Mouse (Mus musculus): ENCODE measurements around the gene Als2. TPM values are rescaled to one million over a fixed set of nuclear protein-coding genes. Genes with fewer than 3 reads are reported as not detected.

Als2 gene
- total RNA-seq, 2 experiments from 2014 or later, result 5.2 to 6.7 TPM

GRCm38 (mm10) chr1:59169586-59169985 lies 67.4 kb downstream of the Als2 start:
- no peak for ATAC-seq (replicated peaks; ENCODE audit: low FRiP score, low TSS enrichment, poor library complexity, severe bottlenecking)

GRCm38 (mm10) chr1:59168556-59168955 lies 68.5 kb downstream of the Als2 start:
- no peak for ATAC-seq (replicated peaks; ENCODE audit: low FRiP score, low TSS enrichment, poor library complexity, severe bottlenecking)

DNA sequence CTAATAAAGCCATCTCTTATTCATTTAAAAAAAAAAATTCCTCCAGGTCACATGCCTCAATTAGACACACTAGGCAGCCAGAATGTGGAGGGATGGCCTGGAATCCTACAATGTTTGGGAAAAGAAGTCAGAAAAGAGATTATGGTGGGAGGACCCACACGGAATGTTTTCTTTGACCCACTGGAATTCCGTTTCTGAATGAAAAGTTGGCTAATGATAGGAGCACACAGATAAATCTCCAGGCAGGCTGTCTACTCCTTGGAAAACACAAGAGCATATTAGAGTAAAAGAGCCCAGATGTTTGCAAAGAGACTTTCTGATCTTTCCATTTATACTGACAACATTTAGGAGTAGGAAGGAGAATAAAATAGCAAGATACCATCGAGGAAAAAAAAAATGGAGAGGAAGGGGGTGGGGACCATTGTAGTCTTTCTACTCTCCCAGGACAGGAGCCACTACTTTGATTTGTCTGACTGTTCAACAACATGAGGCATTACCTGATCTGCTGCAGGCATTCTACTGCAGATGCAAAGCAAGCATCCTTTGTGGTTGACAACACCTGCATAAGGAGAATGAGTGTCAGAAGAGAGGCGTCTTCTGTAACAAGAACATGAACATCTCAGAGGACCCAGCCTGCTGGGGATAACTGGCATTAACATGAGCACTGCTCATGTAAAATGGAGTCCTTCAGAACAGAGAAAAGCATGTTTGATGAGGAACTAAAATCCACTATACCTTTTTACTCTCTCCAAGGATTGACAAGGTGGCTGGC lies 69.2 kb downstream of the Als2 start:
- no peak for ATAC-seq (replicated peaks; ENCODE audit: low FRiP score, low TSS enrichment, poor library complexity, severe bottlenecking)

- ATAC-seq (replicated peaks; ENCODE audit: low FRiP score, low TSS enrichment, poor library complexity, severe bottlenecking), result no peak
Measured at GRCm38 (mm10) chr1:59166232-59166905, 70.7 kb downstream of the Als2 start.

- no peak for ATAC-seq (replicated peaks; ENCODE audit: low FRiP score, low TSS enrichment, poor library complexity, severe bottlenecking)
Measured at GRCm38 (mm10) chr1:59163918-59164317, 73.1 kb downstream of the Als2 start.

GRCm38 (mm10) chr1:59163030-59163461 lies 74.0 kb downstream of the Als2 start, which contains the start of gene Mpp4:
Gene Mpp4, minus strand, starts transcription at chr1:59163389.
- ATAC-seq (replicated peaks; ENCODE audit: low FRiP score, low TSS enrichment, poor library complexity, severe bottlenecking), result peak; percentile 71

GRCm38 (mm10) chr1:59162309-59163024 lies 74.6 kb downstream of the Als2 start:
- peak; percentile 21; the same call in 1 of the 2 replicates for ATAC-seq (replicated peaks; ENCODE audit: low FRiP score, low TSS enrichment, poor library complexity, severe bottlenecking)

GRCm38 (mm10) chr1:59161396-59161795 lies 75.6 kb downstream of the Als2 start:
- no peak for ATAC-seq (replicated peaks; ENCODE audit: low FRiP score, low TSS enrichment, poor library complexity, severe bottlenecking)

DNA sequence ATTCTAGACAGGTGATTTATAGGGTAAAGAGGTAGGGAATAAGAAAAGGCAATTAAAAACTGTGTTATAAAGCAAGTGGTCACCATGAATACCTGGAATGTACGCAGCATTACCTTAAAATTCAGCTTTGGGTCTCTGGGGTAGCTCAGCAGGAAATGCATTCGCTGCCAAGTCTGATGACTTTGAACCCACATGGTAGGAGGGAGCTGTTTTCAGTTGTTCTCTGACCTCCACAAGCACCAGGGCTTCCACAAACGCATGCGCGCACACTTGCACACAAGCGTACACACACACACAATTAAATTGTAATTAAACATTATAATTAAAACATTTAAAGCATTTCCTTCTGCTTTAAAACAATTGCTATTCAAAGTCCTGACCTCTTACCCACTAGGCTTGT lies 76.2 kb downstream of the Als2 start:
- ATAC-seq (replicated peaks; ENCODE audit: low FRiP score, low TSS enrichment, poor library complexity, severe bottlenecking), result no peak

- no peak for ATAC-seq (replicated peaks; ENCODE audit: low FRiP score, low TSS enrichment, poor library complexity, severe bottlenecking)
Measured at GRCm38 (mm10) chr1:59159136-59159535, 77.9 kb downstream of the Als2 start.

- ATAC-seq (replicated peaks; ENCODE audit: low FRiP score, low TSS enrichment, poor library complexity, severe bottlenecking), result no peak
Measured at GRCm38 (mm10) chr1:59158498-59158897, 78.5 kb downstream of the Als2 start.

GRCm38 (mm10) chr1:59157846-59158245 lies 79.2 kb downstream of the Als2 start:
- ATAC-seq (replicated peaks; ENCODE audit: low FRiP score, low TSS enrichment, poor library complexity, severe bottlenecking), result no peak

DNA sequence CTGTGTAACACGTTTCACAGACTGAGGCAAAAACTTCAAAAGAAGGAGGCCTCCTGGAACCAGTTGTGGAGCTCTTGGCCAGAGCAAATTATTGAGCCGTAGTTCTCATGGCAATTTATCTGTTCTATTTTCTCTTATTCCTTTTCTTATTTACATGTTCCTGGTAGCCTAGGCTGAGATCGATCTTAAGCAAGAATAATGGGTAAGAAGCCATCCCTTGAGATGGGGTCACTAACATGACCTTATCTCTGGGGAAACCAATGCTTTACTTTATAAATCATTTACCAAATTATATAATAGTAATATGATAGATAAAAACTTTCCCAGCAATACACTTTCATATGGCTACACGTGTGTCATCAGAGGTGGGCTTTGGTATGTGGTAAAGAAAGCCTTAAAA lies 84.7 kb downstream of the Als2 start:
- no peak for ATAC-seq (replicated peaks; ENCODE audit: low FRiP score, low TSS enrichment, poor library complexity, severe bottlenecking)

- ATAC-seq (replicated peaks; ENCODE audit: low FRiP score, low TSS enrichment, poor library complexity, severe bottlenecking), result no peak
Measured at GRCm38 (mm10) chr1:59150542-59150941, 86.5 kb downstream of the Als2 start.

DNA sequence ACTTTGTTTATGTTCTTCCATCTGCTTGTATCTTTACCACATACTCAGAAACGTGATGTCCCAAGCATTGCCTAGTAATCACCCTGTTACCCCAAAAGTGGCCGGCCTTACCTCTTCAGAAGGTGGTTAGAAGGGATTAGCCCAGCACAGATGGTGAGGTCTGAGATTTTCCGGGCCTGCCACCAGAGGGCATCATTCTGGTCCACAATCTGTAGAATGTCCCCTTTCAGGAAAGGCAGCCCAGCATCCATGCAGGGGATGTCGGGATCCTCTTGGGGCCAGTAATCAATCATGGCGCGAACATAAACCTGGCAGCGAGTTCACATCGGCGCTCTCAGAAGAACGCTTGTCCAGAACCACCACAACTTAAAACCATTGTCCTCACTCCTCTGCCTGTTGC lies 92.5 kb downstream of the Als2 start:
- ATAC-seq (replicated peaks; ENCODE audit: low FRiP score, low TSS enrichment, poor library complexity, severe bottlenecking), result peak; percentile 52; the same call in 1 of the 2 replicates

GRCm38 (mm10) chr1:59142809-59143208 lies 94.2 kb downstream of the Als2 start:
- ATAC-seq (replicated peaks; ENCODE audit: low FRiP score, low TSS enrichment, poor library complexity, severe bottlenecking), result 0 out of 2 replicates have a peak, but pooled peaks have one; percentile 65

- no peak for ATAC-seq (replicated peaks; ENCODE audit: low FRiP score, low TSS enrichment, poor library complexity, severe bottlenecking)
Measured at GRCm38 (mm10) chr1:59134419-59134818, 102.6 kb downstream of the Als2 start.

GRCm38 (mm10) chr1:59128879-59129278 lies 108.2 kb downstream of the Als2 start:
- no peak for ATAC-seq (replicated peaks; ENCODE audit: low FRiP score, low TSS enrichment, poor library complexity, severe bottlenecking)

GRCm38 (mm10) chr1:59125558-59125957 lies 111.5 kb downstream of the Als2 start:
- ATAC-seq (replicated peaks; ENCODE audit: low FRiP score, low TSS enrichment, poor library complexity, severe bottlenecking), result no peak

Measured in megakaryocyte-erythroid progenitor cell, adult 5-6 weeks (primary cell).